Mouse (Mus musculus): Measurements from ENCODE around the gene Card9. TPM values are rescaled to one million over a fixed set of nuclear protein-coding genes. Genes with fewer than 3 reads are reported as not detected.

Card9 gene
- polyA plus RNA-seq, 1 experiment from 2014 or later = 1.5 TPM

DNA sequence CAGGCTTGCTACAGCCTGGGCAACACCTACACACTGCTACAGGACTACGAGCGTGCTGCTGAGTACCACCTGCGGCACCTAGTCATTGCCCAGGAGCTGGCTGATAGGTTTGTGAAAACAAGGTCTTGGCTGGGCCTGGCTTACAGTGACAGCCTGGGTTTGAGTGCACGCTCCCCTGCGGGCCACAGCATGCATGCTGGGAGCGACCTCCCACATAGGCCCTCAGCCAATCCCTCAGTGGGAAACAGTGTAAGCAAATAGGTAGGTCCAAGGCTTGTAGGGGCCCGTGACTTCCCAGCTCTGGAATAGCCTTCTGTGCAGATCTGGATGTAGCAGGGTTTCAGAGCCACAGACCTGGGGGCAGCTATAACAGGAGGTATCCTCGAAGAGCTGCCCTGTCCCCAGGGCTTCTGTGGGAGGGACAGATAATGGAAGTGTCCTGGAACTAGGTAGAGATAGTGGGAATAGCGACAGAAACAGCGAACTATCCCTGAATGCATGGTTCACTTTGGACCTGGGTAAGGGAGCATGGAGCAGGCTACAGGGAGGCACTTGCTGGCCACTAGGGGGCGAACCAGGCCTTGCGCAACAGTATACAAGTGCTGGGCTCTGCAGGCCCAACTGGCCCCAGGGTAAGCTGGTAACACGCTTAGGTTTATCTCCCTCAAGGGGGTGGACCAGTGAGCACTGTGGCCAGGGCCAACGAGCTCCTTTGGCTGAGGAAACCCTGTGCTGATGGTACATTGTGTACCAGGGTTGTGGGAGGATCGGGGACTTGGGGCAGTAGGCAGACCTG, 35.1 kb downstream of the Card9 start:
- no peak overlapping the region for H3K27ac ChIP-seq
- peak; percentile 54 for DNase-seq
- 0 out of 2 replicates have a peak, but pooled peaks cover 3% of the 10 kb centered on the region for H3K36me3 ChIP-seq

DNA sequence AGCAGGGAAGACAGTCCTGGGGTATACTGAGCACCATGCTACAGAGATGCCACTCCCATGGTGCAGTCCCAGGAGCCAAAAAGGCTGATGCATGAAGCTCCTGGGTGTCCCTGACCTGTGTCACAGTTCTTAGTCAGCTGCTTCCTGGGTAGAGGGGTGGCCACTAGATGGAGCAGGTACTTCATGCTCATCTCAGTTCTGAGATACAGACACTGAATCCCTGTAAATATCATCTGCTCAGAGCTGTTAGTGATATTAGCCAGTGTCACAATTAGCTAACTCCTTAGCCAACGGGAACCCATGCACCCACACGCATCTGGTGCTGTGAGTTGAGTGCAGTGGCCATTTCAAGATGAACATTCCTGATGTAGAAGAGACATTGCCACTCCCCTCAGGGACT, 35.8 kb downstream of the Card9 start:
- H3K9ac ChIP-seq = no peak overlapping the region
- H3K4me2 ChIP-seq = no peak overlapping the region
- 0 out of 2 replicates have a peak, but pooled peaks cover 3% of the 10 kb centered on the region for H3K36me3 ChIP-seq
- 0 out of 2 replicates have a peak, but pooled peaks cover 2% of the 10 kb centered on the region for H3K4me1 ChIP-seq (replicated peaks)
- H3K4me3 ChIP-seq (replicated peaks) = no peak overlapping the region
- H3K27ac ChIP-seq = no peak overlapping the region
- no peak for ATAC-seq (ENCODE audit: low read depth)
- 69% methylated on average over 2 of the region's 2 CpGs for WGBS (ENCODE audit: insufficient replicate concordance)
- no peak for DNase-seq
- H3K9me3 ChIP-seq (replicated peaks) = no peaks in the 10 kb centered on the region
- H3K27me3 ChIP-seq = no peaks in the 10 kb centered on the region

More for the DNA sequence above, 35.1 kb downstream of the Card9 start:
- no peak overlapping the region for H3K4me3 ChIP-seq (replicated peaks)
- H3K4me1 ChIP-seq (replicated peaks) = 0 out of 2 replicates have a peak, but pooled peaks cover 2% of the 10 kb centered on the region
- H3K4me2 ChIP-seq = no peak overlapping the region
- H3K9ac ChIP-seq = no peak overlapping the region
- WGBS (ENCODE audit: insufficient replicate concordance) = 52% methylated on average over 15 of the region's 15 CpGs
- ATAC-seq (ENCODE audit: low read depth) = peak; percentile 77
- no peaks in the 10 kb centered on the region for H3K9me3 ChIP-seq (replicated peaks)
- no peaks in the 10 kb centered on the region for H3K27me3 ChIP-seq

DNA sequence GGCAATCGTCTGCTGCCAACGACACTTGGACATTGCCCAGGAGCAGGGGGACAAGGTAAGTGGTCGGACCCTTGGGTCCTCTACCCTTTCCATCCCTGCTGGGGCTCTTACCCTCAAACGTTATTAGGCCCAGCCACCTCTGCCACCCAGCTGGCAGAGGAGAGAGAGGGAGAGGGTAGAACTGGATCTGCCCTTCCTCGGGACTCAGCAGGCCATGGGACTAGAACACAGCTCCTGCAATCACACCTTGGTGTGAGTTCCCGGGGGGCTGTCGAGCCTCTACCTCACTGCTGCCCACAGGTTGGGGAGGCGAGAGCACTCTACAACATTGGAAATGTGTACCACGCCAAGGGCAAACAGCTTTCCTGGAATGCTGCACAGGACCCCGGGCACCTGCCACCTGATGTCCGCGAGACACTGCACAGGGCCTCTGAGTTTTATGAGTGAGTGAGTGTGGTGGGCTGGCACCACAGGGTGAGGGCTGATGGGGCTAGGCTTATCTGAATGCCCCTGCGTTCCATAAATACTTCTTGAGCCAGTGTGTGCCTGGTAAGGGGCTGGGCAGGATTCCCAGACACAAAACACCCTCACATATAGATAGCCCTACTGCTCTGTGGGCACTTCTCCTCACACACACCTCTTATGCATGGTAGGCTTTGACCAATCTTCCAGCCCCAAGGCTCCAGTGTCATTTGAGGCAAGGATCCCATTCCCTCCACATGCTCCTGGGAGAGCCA, 37.0 kb downstream of the Card9 start:
- Histone ChIP-seq H3K4me1 (replicated peaks) (0 out of 2 replicates have a peak, but pooled peaks cover 2% of the 10 kb centered on the region), H3K27me3 (no peaks in the 10 kb centered on the region), H3K4me2 (no peak overlapping the region), H3K9me3 (replicated peaks) (no peaks in the 10 kb centered on the region), H3K36me3 (0 out of 2 replicates have a peak, but pooled peaks cover 3% of the 10 kb centered on the region), H3K9ac (no peak overlapping the region), H3K27ac (no peak overlapping the region), H3K4me3 (replicated peaks) (no peak overlapping the region)
- DNase-seq (no peak), ATAC-seq (ENCODE audit: low read depth) (no peak)
- WGBS (ENCODE audit: insufficient replicate concordance) = 80% methylated on average over 13 of the region's 13 CpGs

DNA sequence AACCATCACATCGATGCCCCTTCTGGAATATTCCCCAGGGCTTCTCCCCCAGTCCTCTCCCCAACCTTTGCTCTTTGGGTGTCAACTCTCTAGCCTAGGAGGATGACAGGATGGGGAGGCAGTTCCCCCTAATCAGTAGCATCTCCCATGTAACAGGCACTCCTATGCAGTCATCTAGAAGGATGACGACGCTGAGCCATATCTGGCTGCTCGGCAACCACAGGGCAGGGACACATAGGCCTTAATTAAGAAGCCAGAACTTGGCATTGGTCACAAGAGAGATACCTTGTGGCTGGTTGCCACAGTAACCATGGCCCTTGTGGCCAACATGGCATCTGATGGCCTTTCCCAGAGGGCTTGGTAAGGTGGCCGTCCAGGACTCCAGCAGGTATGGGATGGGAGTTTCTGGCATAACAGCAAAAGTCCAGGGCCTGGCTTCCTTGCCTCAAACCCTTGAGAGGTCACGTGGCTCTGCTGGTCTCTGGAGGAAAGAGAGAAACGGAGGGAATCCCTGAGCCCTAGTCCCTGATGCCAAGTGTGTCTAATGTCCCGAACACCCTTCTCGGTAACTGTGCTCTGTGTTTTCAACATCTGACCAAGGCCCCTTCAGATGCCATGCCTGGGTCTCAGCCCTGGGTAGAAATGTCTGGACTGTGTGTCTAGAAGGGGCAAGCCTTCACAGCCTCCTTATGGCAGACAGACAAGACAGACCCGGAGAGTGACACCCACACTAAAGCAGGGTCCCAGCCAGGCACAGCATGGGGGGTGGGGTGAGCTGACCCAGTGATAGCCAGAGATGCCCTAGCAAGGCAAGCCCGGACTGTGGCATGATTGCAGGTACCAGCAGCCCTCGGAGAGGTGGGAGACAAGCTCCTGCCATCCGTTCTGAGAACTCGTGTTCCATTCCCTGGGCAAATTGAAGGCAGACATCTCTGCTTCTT, 40.2 kb downstream of the Card9 start:
- ATAC-seq (ENCODE audit: low read depth) (no peak), DNase-seq (no peak)
- Histone ChIP-seq H3K27me3 (peaks cover 22% of the 10 kb centered on the region), H3K9me3 (replicated peaks) (no peaks in the 10 kb centered on the region), H3K27ac (no peak overlapping the region), H3K4me2 (no peak overlapping the region), H3K4me3 (replicated peaks) (no peak overlapping the region), H3K9ac (no peak overlapping the region), H3K4me1 (replicated peaks) (peaks cover 10% of the 10 kb centered on the region), H3K36me3 (0 out of 2 replicates have a peak, but pooled peaks cover 3% of the 10 kb centered on the region)
- 72% methylated on average over 14 of the region's 14 CpGs for WGBS (ENCODE audit: insufficient replicate concordance)

DNA sequence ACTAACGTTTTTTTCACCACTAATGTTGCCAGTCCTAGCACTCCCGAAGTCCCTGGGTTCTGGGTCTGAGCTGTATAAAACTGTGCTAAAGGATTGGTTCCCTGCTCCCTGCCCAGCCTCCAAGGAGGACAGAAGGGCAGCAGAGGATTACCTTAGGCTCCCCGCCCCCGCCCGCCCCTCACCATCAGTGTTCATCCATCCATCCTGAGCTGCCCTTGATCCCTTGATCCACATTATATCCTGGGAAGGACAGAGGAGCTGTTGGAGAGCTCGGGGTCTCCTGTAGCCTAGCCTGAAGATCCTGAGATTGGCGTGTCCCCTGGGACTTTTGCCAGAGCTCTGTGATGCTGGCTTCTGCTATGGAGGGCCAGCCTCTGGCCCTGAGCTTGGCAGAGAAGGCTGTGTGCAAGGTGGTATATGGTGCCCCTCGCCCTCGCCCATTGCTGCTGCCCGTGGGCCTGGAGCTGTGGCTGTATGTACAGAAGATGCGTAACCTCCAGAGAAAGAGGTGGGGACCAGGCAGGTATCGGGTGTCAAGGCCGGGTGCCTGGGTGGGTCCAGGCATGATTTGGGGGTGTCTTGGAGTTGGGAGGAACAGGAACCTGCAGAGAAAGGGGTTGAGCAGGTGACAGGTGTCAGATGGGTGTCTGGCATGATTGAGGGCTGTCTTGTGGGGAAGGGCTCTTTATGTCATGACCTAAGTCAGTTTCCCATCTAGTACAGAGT, 41.0 kb downstream of the Card9 start:
- no peak overlapping the region for H3K27ac ChIP-seq
- H3K4me2 ChIP-seq = no peak overlapping the region
- no peak overlapping the region for H3K4me3 ChIP-seq (replicated peaks)
- H3K27me3 ChIP-seq = peaks cover 25% of the 10 kb centered on the region
- DNase-seq (no peak), ATAC-seq (ENCODE audit: low read depth) (no peak)
- H3K36me3 ChIP-seq = no peaks in the 10 kb centered on the region
- H3K9me3 ChIP-seq (replicated peaks) = no peaks in the 10 kb centered on the region
- 69% methylated on average over 13 of the region's 13 CpGs for WGBS (ENCODE audit: insufficient replicate concordance)
- no peak overlapping the region for H3K9ac ChIP-seq
- peaks cover 14% of the 10 kb centered on the region for H3K4me1 ChIP-seq (replicated peaks)

DNA sequence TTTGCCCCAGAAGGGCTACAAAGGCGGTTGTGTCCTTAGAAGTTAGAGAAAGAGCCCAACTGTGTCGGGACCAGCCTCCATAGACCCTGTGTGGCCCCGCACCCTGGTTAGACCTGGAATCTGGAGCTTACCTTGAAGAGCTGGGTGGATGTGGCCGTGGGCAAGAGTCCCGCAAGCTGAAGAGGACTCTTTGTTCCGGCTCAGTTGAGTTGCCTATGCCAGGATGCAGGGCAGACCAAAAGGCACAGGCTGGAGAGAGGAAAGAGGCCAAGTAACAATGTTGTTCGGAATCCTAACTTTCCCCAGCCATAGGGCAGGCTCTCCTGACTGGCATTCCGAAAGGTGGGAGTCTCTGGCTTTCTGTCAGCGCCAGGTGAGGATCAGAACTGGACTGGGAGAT, 41.6 kb downstream of the Card9 start:
- Histone ChIP-seq H3K4me1 (replicated peaks) (peaks cover 17% of the 10 kb centered on the region), H3K9ac (no peak overlapping the region), H3K9me3 (replicated peaks) (no peaks in the 10 kb centered on the region), H3K36me3 (no peaks in the 10 kb centered on the region), H3K4me3 (replicated peaks) (no peak overlapping the region), H3K4me2 (no peak overlapping the region), H3K27me3 (peaks cover 27% of the 10 kb centered on the region), H3K27ac (no peak overlapping the region)
- ATAC-seq (ENCODE audit: low read depth) (no peak), DNase-seq (no peak)
- 68% methylated on average over 9 of the region's 9 CpGs for WGBS (ENCODE audit: insufficient replicate concordance)

DNA sequence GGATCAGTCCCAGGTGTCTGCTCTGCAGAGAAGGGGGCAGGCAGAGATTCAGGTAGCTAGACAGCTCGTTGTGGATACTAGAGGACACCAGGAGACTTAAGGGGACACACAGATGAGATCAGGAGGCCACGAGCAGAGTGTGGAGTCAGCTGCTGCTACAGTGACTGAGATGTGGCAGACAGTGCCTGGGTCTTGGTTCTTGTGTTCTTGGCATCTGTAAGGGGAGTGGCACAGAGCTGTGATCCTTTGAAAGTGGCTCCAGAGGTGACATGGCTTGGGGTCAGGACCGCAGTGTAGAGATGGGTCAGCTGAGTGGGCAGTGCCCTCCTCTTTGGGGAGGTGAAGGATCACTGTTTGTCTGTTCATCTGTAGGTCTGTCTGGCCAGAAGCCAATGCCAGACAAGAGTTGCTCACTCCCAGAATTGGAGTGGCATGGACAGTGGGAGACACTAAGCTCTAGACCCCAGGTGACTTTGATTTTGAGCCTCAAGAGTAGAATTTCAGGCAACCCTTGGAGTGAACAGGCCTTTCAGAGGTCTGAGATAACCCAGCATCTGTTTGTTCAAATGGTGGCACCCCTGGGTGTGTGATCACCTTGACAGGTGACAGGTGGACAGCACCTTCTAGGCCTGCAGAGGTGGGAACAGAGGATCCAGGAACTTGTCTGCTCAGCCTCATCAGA, 42.6 kb downstream of the Card9 start:
- Histone ChIP-seq H3K27ac (no peak overlapping the region), H3K27me3 (peaks cover 28% of the 10 kb centered on the region), H3K4me2 (no peak overlapping the region), H3K4me1 (replicated peaks) (peaks cover 17% of the 10 kb centered on the region), H3K36me3 (no peaks in the 10 kb centered on the region), H3K4me3 (replicated peaks) (no peak overlapping the region), H3K9me3 (replicated peaks) (no peaks in the 10 kb centered on the region), H3K9ac (no peak overlapping the region)
- ATAC-seq (ENCODE audit: low read depth) = no peak
- WGBS (ENCODE audit: insufficient replicate concordance) = 68% methylated on average over 3 of the region's 3 CpGs
- DNase-seq = no peak

DNA sequence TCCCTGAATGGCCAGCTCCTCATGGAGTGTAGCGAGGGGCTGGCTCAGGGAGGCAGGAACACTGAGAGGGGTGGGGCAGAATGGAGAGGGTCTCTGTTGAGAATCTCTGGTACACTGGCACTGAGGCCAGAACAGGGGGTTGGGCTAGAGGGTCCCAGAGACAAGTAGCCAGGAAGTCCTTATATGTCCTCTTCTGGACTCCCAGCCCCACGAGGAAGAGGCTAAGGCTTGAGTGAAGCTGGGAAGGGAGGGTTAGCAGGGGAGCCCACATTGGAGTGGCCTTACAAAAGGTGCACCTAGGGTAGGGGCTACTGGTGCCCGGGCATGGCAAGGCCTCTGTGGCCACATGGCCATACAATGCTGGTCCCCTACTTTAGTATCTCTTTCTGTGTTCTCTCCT, 43.3 kb downstream of the Card9 start:
- Histone ChIP-seq H3K4me2 (no peak overlapping the region; the same call in 1 of the 2 replicates), H3K4me3 (replicated peaks) (no peak overlapping the region), H3K27ac (no peak overlapping the region), H3K9me3 (replicated peaks) (no peaks in the 10 kb centered on the region), H3K27me3 (peaks cover 28% of the 10 kb centered on the region), H3K36me3 (no peaks in the 10 kb centered on the region), H3K4me1 (replicated peaks) (peaks cover 17% of the 10 kb centered on the region), H3K9ac (no peak overlapping the region)
- WGBS (ENCODE audit: insufficient replicate concordance) = 59% methylated on average over 3 of the region's 3 CpGs
- DNase-seq = no peak
- ATAC-seq (ENCODE audit: low read depth) = no peak

DNA sequence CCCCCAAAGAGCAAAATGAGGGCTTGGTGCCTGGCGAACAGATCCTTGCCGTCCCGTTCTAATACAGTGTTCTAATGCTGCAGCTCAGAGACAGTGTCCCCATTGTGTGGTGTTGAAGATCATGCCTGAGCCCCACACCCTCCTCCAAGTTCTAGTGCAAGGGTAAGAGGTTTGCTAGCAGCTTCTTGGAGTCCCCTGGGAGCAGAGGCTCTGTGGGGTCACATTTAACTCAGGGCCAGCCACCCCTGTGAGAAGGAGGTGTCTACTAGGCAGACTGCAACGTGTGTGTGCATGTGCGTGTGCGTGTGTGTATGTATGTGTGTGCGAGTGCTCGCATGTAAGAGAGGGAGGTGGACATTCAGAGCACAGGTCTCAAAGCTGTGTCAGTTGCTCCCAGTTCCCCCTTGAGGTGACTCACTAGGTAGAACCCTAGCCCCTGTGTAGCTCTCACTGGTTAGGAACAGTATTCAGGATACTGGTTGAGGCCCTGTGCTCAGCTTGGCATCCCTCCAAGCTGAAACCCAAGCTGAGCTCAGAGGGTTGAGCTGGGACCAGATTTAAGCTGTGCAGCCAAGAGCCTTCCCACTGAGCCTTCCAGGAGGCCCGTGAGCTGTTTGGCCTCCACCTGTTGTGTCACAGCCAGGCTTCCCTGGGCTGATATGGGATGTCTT, 44.0 kb downstream of the Card9 start:
- Histone ChIP-seq H3K4me1 (replicated peaks) (peaks cover 17% of the 10 kb centered on the region), H3K4me2 (peak overlapping the region; percentile 82), H3K27ac (no peak overlapping the region), H3K9ac (peak overlapping the region; percentile 70), H3K9me3 (replicated peaks) (no peaks in the 10 kb centered on the region), H3K27me3 (peaks cover 28% of the 10 kb centered on the region), H3K36me3 (no peaks in the 10 kb centered on the region), H3K4me3 (replicated peaks) (peak overlapping the region; percentile 66)
- no peak for ATAC-seq (ENCODE audit: low read depth)
- no peak for DNase-seq
- 69% methylated on average over 9 of the region's 9 CpGs for WGBS (ENCODE audit: insufficient replicate concordance)

Data from liver, embryonic 13.5 days (tissue).